Mouse (Mus musculus): ENCODE results near the gene Pex12. TPM values are rescaled to one million over a fixed set of nuclear protein-coding genes. Genes with fewer than 3 reads are reported as not detected.
A peak's percentile ranks its signal among the peaks of the same experiment; 100 is the strongest.
"Not testable (repeated sequence)": the region's sequence is repeated elsewhere in the genome, so short reads cannot be mapped to it uniquely, and the experiment has no call there.

The Pex12 gene
- polyA plus RNA-seq, 1 experiment: 6.9 TPM

GRCm38 (mm10) chr11:83291375-83292250, 10.8 kb downstream of the Pex12 start:
- WGBS: under 1% methylated on average over 38 of the region's 38 CpGs
- peak; percentile 90 for DNase-seq (ENCODE audit: low read depth, low spot score)

DNA sequence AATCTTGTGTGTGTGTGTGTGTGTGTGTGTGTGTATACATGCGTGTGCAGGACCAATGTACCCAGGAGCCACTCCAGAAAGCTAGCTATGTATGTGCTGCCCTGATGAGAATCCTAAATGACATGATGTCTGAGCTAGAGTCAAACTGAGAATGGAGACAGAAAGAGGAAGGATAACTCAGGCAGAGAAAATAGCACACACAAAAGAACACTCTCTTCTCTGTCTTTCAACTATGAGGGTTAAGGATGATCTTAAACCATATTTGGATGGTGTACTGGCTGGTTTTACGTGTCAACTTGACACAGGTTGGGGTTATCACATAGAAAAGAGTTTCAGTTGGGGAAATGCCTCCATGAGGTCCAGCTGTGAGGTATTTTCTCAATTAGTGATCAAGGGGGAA, 12.8 kb downstream of the Pex12 start:
- WGBS: 74% methylated on average over 2 of the region's 2 CpGs
- DNase-seq (ENCODE audit: low read depth, low spot score): no peak

- WGBS: 82% methylated on average over 5 of the region's 5 CpGs
Observed at GRCm38 (mm10) chr11:83289036-83289435, 13.3 kb downstream of the Pex12 start.

GRCm38 (mm10) chr11:83286566-83286965, 15.8 kb downstream of the Pex12 start, which contains the start of gene Slfn14:
TSS of gene Slfn14 (minus strand) at chr11:83286726.
- WGBS: 84% methylated on average over 1 of the region's 1 CpGs
- no peak for DNase-seq (ENCODE audit: low read depth, low spot score)

More at GRCm38 (mm10) chr11:83289036-83289435, 13.3 kb downstream of the Pex12 start:
- no peak for DNase-seq (ENCODE audit: low read depth, low spot score)

DNA sequence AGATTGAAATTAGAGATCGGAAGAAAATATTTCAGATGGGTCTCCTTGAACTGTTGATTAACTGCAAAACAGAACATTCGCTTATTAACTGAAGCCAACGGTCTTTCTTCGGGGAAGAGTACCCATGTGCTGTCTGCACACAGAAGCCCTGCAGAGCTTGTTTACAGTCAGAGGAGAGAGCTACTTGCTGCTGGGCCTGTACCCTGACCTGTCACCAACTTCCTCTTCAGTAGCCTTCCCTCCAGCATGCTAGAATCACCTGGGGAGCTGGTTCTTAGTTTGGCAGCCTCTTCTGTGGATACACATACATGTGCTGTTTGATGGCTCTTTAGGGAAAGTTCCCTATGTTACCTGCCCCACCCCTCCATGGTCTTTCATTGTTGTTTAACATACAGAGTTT, 16.8 kb downstream of the Pex12 start:
- no peak for DNase-seq (ENCODE audit: low read depth, low spot score)
- WGBS: 84% methylated on average over 4 of the region's 4 CpGs

- DNase-seq (ENCODE audit: low read depth, low spot score): no peak
- 62% methylated on average over 2 of the region's 2 CpGs for WGBS
Observed at GRCm38 (mm10) chr11:83282084-83282483, 20.3 kb downstream of the Pex12 start.

- 68% methylated on average over 6 of the region's 6 CpGs for WGBS
- DNase-seq (ENCODE audit: low read depth, low spot score): no peak
Observed at GRCm38 (mm10) chr11:83279691-83280090, 22.7 kb downstream of the Pex12 start.

DNA sequence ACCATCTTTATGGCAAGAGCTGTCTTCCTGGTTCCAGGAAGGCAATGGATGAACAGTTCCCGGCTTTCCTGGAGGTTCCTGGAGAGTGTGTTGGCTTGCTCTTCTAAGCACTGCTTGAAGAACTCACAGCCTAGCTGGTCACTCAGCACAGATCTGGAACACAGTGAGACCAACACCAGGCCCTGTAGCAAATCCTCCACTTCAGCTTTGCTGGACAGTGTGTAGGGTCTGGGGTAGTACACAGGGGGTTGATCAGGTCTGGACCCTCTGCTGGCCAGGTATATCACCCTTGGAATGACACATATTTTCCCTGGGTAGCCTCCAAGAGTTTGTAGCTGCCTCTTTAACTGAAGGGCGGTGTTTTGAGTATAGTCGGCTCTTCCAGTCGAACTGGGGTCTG, 23.4 kb downstream of the Pex12 start:
- 65% methylated on average over 4 of the region's 4 CpGs for WGBS
- no peak for DNase-seq (ENCODE audit: low read depth, low spot score)

DNA sequence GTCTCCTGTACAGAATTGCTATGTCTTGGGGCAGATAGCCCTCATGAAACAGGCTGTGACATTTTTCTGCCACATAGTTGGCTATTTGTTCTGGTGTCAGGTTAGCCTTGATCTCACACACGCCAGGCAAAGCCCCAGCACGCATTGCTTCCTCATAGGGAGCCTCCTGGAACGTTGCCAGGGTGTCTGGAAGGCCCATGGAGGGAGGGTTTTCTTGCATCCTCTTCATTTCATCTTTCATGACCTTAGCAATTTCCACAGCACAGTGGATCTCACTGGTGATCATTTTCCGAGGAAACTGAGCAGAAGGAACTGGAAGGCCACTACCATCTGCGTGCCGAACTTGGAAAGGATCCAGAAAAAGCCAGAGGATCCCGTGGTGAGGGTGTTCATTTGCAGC, 26.1 kb downstream of the Pex12 start:
- WGBS: 47% methylated on average over 7 of the region's 7 CpGs
- DNase-seq (ENCODE audit: low read depth, low spot score): no peak

- 15% methylated on average over 2 of the region's 2 CpGs for WGBS
- no peak for DNase-seq (ENCODE audit: low read depth, low spot score)
Observed at GRCm38 (mm10) chr11:83271951-83272843, 30.2 kb downstream of the Pex12 start.

DNA sequence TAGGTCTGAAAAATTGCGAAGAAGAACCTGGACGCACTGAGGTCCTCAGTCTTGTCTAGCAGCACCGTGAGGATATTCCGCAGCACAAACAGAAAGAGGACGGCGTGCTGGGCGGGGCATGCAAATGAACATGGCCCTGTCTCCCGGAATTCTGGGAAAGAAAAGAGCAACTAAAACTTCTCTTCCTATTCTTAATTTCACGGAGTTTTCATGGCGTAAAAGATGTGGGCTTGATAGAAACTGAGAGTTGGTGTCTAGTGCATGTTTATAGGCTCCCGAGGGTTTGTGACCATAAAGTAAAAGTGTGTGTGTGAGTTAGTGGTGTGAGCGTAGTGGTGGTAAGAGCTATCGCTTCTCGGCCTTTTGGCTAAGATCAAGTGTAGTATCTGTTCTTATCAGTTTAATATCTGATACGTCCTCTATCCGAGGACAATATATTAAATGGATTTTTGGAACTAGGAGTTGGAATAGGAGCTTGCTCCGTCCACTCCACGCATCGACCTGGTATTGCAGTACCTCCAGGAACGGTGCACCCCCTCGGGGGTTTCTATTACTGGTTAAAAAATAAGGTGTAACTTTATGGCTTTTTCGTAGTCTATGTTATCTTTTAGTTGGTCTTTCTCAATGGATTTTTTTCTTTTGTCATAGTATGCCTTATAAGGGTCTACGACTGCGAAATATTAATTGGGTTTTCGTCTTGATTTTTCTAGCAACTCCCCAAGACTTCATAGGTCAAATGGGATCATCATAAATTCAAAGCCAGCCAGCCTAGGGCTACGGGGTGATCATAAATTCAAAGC, 31.0 kb downstream of the Pex12 start:
- peak; percentile 57 for DNase-seq (ENCODE audit: low read depth, low spot score)

DNA sequence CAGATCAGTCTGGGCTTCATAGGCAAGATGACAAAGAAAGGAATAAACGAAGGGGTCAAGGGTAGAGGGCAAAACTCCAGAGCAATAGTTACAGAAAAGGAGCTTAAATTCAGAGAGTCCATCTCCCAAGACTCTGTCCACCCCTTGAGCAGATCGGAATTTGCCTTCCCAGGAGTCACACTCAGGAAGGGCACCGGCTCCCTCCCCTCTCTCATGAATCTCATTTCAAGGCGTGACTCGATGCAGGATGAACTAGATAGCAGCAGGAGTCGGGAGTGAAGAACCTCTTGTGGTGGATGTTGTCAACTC, 31.6 kb downstream of the Pex12 start:
- 0% methylated on average over 6 of the region's 6 CpGs for WGBS
- DNase-seq (ENCODE audit: low read depth, low spot score): no peak

More for the DNA sequence above, 31.0 kb downstream of the Pex12 start:
- WGBS: under 1% methylated on average over 26 of the region's 26 CpGs

DNA sequence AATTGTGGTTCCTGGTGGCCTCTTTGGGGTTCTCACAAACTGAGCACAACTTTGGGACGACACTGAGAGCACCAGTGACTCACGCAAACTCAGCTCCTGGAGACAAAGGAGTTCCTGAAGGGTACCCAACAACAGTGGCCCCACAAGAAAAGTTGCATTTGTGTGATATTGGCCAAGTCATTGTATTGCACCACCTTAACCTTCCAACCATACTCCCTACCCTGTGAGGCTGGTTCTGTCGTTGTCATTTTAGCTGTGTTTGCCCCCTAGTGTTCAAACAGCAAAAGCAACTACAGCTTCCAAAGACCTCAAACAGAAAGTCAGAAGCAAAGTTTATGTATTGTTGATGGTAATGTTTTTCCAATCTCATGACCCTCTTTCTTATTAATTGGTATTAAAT, 39.2 kb downstream of the Pex12 start:
- DNase-seq (ENCODE audit: low read depth, low spot score): no peak
- 60% methylated on average over 3 of the region's 3 CpGs for WGBS

DNA sequence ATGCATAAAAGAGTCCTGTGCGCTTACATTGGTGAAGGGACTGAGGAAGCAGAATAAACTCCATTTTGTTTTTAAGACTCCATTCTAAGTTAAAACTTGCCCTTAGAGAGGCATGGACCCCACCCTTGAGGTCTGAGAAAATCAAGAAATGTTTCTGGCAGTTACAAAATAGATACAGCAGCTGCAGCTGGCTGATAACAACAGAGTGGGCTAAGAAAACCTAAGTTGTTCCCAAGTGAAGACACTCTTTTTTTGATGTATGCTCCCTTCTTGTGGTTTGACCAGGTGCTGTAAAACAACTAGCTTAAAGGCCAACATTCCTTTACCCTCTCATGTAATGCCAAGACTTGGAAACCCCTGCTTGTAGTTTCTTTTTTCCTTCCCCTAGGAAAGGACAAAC, 39.7 kb downstream of the Pex12 start:
- 95% methylated on average over 1 of the region's 1 CpGs for WGBS

GRCm38 (mm10) chr11:83257211-83257610, 45.2 kb downstream of the Pex12 start:
- WGBS: 31% methylated on average over 5 of the region's 5 CpGs
- DNase-seq (ENCODE audit: low read depth, low spot score): not testable (repeated sequence)

More for the DNA sequence above, 39.7 kb downstream of the Pex12 start:
- no peak for DNase-seq (ENCODE audit: low read depth, low spot score)

Other genes starting within 250 kb of the Pex12 start
- gene Slfn2, start 237.5 kb downstream of the Pex12 start, polyA plus RNA-seq (2012; rRNA removed): 9.0 and 10.5 TPM in 2 replicates
- gene Slfn1, start 185.7 kb downstream of the Pex12 start, polyA plus RNA-seq (2012; rRNA removed): 0.70 and 1.1 TPM in 2 replicates
- gene Slfn4, start 127.4 kb downstream of the Pex12 start, polyA plus RNA-seq (2012; rRNA removed): 2.0 TPM in 2 replicates
- 0.16 and 0.25 TPM in 2 replicates for gene Slfn3, start 111.3 kb downstream of the Pex12 start, polyA plus RNA-seq (2012; rRNA removed)
- gene Slfn14, start 15.9 kb downstream of the Pex12 start, polyA plus RNA-seq (2012; rRNA removed): not detected in 2 replicates
- 32.1 and 43.9 TPM in 2 replicates for gene Ap2b1, start 3.6 kb downstream of the Pex12 start, polyA plus RNA-seq (2012; rRNA removed)
- 0.84 and 1.1 TPM in 2 replicates for gene Rasl10b, start 106.6 kb upstream of the Pex12 start, polyA plus RNA-seq (2012; rRNA removed)
- 0.38 and 0.48 TPM in 2 replicates for gene Gas2l2, start 126.9 kb upstream of the Pex12 start, polyA plus RNA-seq (2012; rRNA removed)
- 1.6 and 1.7 TPM in 2 replicates for gene 1700020L24Rik, start 135.1 kb upstream of the Pex12 start, polyA plus RNA-seq (2012; rRNA removed)
- gene Mmp28, start 160.5 kb upstream of the Pex12 start, polyA plus RNA-seq (2012; rRNA removed): 2.1 and 5.6 TPM in 2 replicates
- gene Taf15, start 170.5 kb upstream of the Pex12 start, polyA plus RNA-seq (2012; rRNA removed): 10.5 and 13.9 TPM in 2 replicates
- gene Heatr9, start 219.6 kb upstream of the Pex12 start, polyA plus RNA-seq (2012; rRNA removed): 0.04 and 0.05 TPM in 2 replicates
- 194 and 322 TPM in 2 replicates for gene Ccl5, start 227.9 kb upstream of the Pex12 start, polyA plus RNA-seq (2012; rRNA removed)